Mouse (Mus musculus) myocyte (in vitro differentiated cells): ENCODE data around the gene Naaladl2. TPM values are rescaled to one million over a fixed set of nuclear protein-coding genes. Genes with fewer than 3 reads are reported as not detected.

ENCODE experiments used
- H3K27me3 ChIP-seq: one replicate; pipeline ENCODE4 v1.6.1; 2011; ENCODE audit not compliant: control insufficient read depth, insufficient read depth, insufficient read length
- H3K36me3 ChIP-seq: one replicate; pipeline ENCODE4 v1.6.1; 2011; ENCODE audit not compliant: control insufficient read depth, insufficient read depth
- H3K4me2 ChIP-seq: one replicate; pipeline ENCODE4 v1.6.1; 2011; ENCODE audit warnings: low read depth, control low read depth
- H3K4me3 ChIP-seq: one replicate; pipeline ENCODE4 v1.5.1; 2011; ENCODE audit warnings: mild to moderate bottlenecking, control low read depth, moderate library complexity
- H3K79me2 ChIP-seq: one replicate; pipeline ENCODE4 v1.6.1; 2011; ENCODE audit not compliant: control insufficient read depth, insufficient read depth
- H3ac ChIP-seq: one replicate; pipeline ENCODE4 v1.6.1; 2011; ENCODE audit not compliant: control insufficient read depth, insufficient read length
- CEBPB ChIP-seq: IDR thresholded peaks from 2 replicates; pipeline ENCODE4 v1.6.1; 2011; ENCODE audit warnings: mild to moderate bottlenecking, moderate library complexity; ENCODE audit not compliant: poor library complexity, insufficient read depth, severe bottlenecking
- E2F4 ChIP-seq: IDR thresholded peaks from one replicate; pipeline ENCODE4 v1.6.1; 2011; ENCODE audit warnings: mild to moderate bottlenecking, control low read depth, moderate library complexity; ENCODE audit not compliant: insufficient read depth
- MAX ChIP-seq: IDR thresholded peaks from one replicate; pipeline ENCODE4 v1.6.1; 2011; ENCODE audit warnings: low read depth, mild to moderate bottlenecking, control low read depth
- MYOD1 ChIP-seq, 3 experiments: IDR thresholded peaks; one replicate each; pipeline ENCODE4 v1.6.1; 2011; ENCODE audit warnings: control low read depth in 2 of 3, low read depth in 2 of 3, mild to moderate bottlenecking in 2 of 3, moderate library complexity in 1 of 3; ENCODE audit not compliant: insufficient read length in 2 of 3, control insufficient read depth in 1 of 3
- MYOG ChIP-seq, 3 experiments: IDR thresholded peaks; one replicate each; pipeline ENCODE4 v1.6.1; 2011; ENCODE audit warnings: control low read depth in 2 of 3, low read depth in 2 of 3, mild to moderate bottlenecking in 2 of 3; ENCODE audit not compliant: insufficient read length in 2 of 3, control insufficient read depth in 1 of 3, insufficient read depth in 1 of 3
- POLR2A ChIP-seq: IDR thresholded peaks from one replicate; pipeline ENCODE4 v1.6.1; 2011; ENCODE audit warnings: low read depth, mild to moderate bottlenecking, control low read depth, moderate library complexity; ENCODE audit not compliant: insufficient read length
- POLR2AphosphoS2 ChIP-seq: IDR thresholded peaks from one replicate; pipeline ENCODE4 v1.6.1; 2011; ENCODE audit warnings: low read depth, control low read depth; ENCODE audit not compliant: insufficient read length
- REST ChIP-seq: IDR thresholded peaks from one replicate; pipeline ENCODE4 v1.6.1; 2011; ENCODE audit warnings: mild to moderate bottlenecking, control low read depth, moderate library complexity; ENCODE audit not compliant: insufficient read depth, insufficient read length
- SRF ChIP-seq: IDR thresholded peaks from one replicate; pipeline ENCODE4 v1.6.1; 2011; ENCODE audit warnings: low read depth; ENCODE audit not compliant: control insufficient read depth, insufficient read length
- TCF12 ChIP-seq: IDR thresholded peaks from one replicate; pipeline ENCODE4 v1.6.1; 2011; ENCODE audit warnings: mild to moderate bottlenecking, control low read depth; ENCODE audit not compliant: poor library complexity, insufficient read depth, severe bottlenecking
- TCF3 ChIP-seq: IDR thresholded peaks from one replicate; pipeline ENCODE4 v1.6.1; 2011; ENCODE audit warnings: low read depth, control low read depth; ENCODE audit not compliant: insufficient read length
- USF1 ChIP-seq: IDR thresholded peaks from one replicate; pipeline ENCODE4 v1.6.1; 2011; ENCODE audit warnings: low read depth, mild to moderate bottlenecking, control low read depth, moderate library complexity
- polyA plus RNA-seq: library from polyadenylated mRNA; unstranded; fragments of >200 nt; fragmentation: generic; extraction: Trizol; gene quantifications from one replicate; pipeline ENCODE4 v1.2.1, GENCODE M21; 2012; ENCODE audit warnings: missing spikeins

Gene Naaladl2
- polyA plus RNA-seq, 1 experiment = not detected

- H3ac ChIP-seq = no peak overlapping the region
- H3K36me3 ChIP-seq = no peaks in the 10 kb centered on the region
- no peak overlapping the region for H3K4me2 ChIP-seq
- H3K79me2 ChIP-seq = no peaks in the 10 kb centered on the region
- no peak overlapping the region for H3K4me3 ChIP-seq
- no peak for TF ChIP-seq MAX
- no peak for TF ChIP-seq E2F4
- TF ChIP-seq CEBPB = no peak
- TF ChIP-seq POLR2A = no peak
- TF ChIP-seq MYOG (IDR thresholded peaks at IDR 0.05; ENCODE audit: control insufficient read depth in 1 of 3, insufficient read depth in 1 of 3, insufficient read length in 2 of 3, low read depth in 2 of 3) = no peak
- TF ChIP-seq USF1 = no peak
- no peak for TF ChIP-seq TCF12
- TF ChIP-seq POLR2AphosphoS2 = no peak
- TF ChIP-seq REST = no peak
- no peak for TF ChIP-seq TCF3
- no peak for TF ChIP-seq SRF
- no peak for TF ChIP-seq MYOD1 (IDR thresholded peaks at IDR 0.05; ENCODE audit: control insufficient read depth in 1 of 3, insufficient read length in 2 of 3, low read depth in 2 of 3)
- H3K27me3 ChIP-seq = no peaks in the 10 kb centered on the region
Observed at GRCm38 (mm10) chr3:24719181-24719749, 424.8 kb downstream of the Naaladl2 start.

GRCm38 (mm10) chr3:24714770-24715169 lies 429.3 kb downstream of the Naaladl2 start:
- no peak overlapping the region for H3K4me2 ChIP-seq
- no peaks in the 10 kb centered on the region for H3K79me2 ChIP-seq
- H3K36me3 ChIP-seq = no peaks in the 10 kb centered on the region
- no peak overlapping the region for H3K4me3 ChIP-seq
- no peak for TF ChIP-seq E2F4
- H3ac ChIP-seq = no peak overlapping the region
- H3K27me3 ChIP-seq = no peaks in the 10 kb centered on the region

- Histone ChIP-seq H3K4me3 (no peak overlapping the region), H3K79me2 (no peaks in the 10 kb centered on the region), H3K4me2 (no peak overlapping the region), H3ac (no peak overlapping the region), H3K27me3 (no peaks in the 10 kb centered on the region), H3K36me3 (no peaks in the 10 kb centered on the region)
- TF ChIP-seq E2F4 = no peak
- TF ChIP-seq POLR2AphosphoS2 = no peak
- TF ChIP-seq POLR2A = no peak
- TF ChIP-seq MYOG (IDR thresholded peaks at IDR 0.05; ENCODE audit: control insufficient read depth in 1 of 3, insufficient read depth in 1 of 3, insufficient read length in 2 of 3, low read depth in 2 of 3) = no peak
- TF ChIP-seq MAX = no peak
- TF ChIP-seq TCF12 = no peak
- no peak for TF ChIP-seq REST
- no peak for TF ChIP-seq MYOD1 (IDR thresholded peaks at IDR 0.05; ENCODE audit: control insufficient read depth in 1 of 3, insufficient read length in 2 of 3, low read depth in 2 of 3)
- TF ChIP-seq TCF3 = no peak
- TF ChIP-seq USF1 = no peak
- no peak for TF ChIP-seq CEBPB
- no peak for TF ChIP-seq SRF
Observed at GRCm38 (mm10) chr3:24705778-24706423, 438.2 kb downstream of the Naaladl2 start.

GRCm38 (mm10) chr3:24690162-24690915 lies 453.7 kb downstream of the Naaladl2 start:
- TF ChIP-seq REST = no peak
- TF ChIP-seq CEBPB = no peak
- no peak for TF ChIP-seq POLR2A
- no peak for TF ChIP-seq MAX
- no peak for TF ChIP-seq MYOG (IDR thresholded peaks at IDR 0.05; ENCODE audit: control insufficient read depth in 1 of 3, insufficient read depth in 1 of 3, insufficient read length in 2 of 3, low read depth in 2 of 3)
- no peak for TF ChIP-seq POLR2AphosphoS2
- TF ChIP-seq MYOD1 (IDR thresholded peaks at IDR 0.05; ENCODE audit: control insufficient read depth in 1 of 3, insufficient read length in 2 of 3, low read depth in 2 of 3) = no peak
- no peak for TF ChIP-seq E2F4
- no peak for TF ChIP-seq SRF
- TF ChIP-seq TCF12 = no peak
- TF ChIP-seq USF1 = no peak
- TF ChIP-seq TCF3 = no peak
- Histone ChIP-seq H3K27me3 (no peaks in the 10 kb centered on the region), H3K4me2 (no peak overlapping the region), H3ac (no peak overlapping the region), H3K4me3 (no peak overlapping the region), H3K79me2 (no peaks in the 10 kb centered on the region), H3K36me3 (no peaks in the 10 kb centered on the region)

GRCm38 (mm10) chr3:24670500-24670899 lies 473.6 kb downstream of the Naaladl2 start:
- Histone ChIP-seq H3K4me2 (no peak overlapping the region), H3ac (no peak overlapping the region)
- TF ChIP-seq E2F4 = no peak
- TF ChIP-seq MAX = no peak
- no peak for TF ChIP-seq TCF12
- TF ChIP-seq SRF = no peak

More at GRCm38 (mm10) chr3:24670500-24670899, 473.6 kb downstream of the Naaladl2 start:
- Histone ChIP-seq H3K36me3 (no peaks in the 10 kb centered on the region), H3K27me3 (no peaks in the 10 kb centered on the region), H3K79me2 (no peaks in the 10 kb centered on the region), H3K4me3 (no peak overlapping the region)
